In the genomic region with DNA sequence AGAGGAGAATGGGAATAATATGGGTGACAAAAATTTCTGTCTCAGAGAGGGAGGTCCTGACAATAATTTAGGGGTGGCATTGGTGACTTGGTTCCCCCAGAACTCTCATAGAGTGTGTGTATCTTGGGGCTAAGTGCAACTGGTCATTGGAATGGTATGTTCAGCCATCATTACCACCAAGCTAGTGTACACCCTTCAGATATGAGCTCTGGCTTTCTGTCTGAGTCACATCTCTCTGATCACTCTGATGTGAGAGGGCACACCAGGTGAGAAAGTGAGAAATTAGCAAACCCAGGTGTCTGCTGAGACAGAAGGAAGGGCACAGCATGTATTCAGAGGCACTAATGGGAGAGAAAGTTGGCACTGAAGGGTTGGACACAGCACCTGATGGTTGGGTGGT, we compare ENCODE assay signal across 11 mouse cellular contexts.
"Had no signal": no experiment of that assay in that cellular context is flagged by ENCODE, and none has a peak within 500 bp of the region (broad histone marks: within the 10 kb centered on the region; RNA-seq: fewer than 3 reads in every experiment).

No protein-coding gene starts in this region.

- ATAC-seq: intestine, embryonic 16.5 days had no signal

- H3K4me3 ChIP-seq: limb, embryonic 12.5 days; midbrain, embryonic 10.5 days; myocyte; neural tube, embryonic 15.5 days; stomach, embryonic 15.5 days had no signal

- H3K36me3 ChIP-seq: limb, embryonic 12.5 days; midbrain, embryonic 10.5 days; neural tube, embryonic 15.5 days; stomach, embryonic 15.5 days had no signal

- H3K27ac ChIP-seq: limb, embryonic 12.5 days; midbrain, embryonic 10.5 days; neural tube, embryonic 15.5 days; stomach, embryonic 15.5 days had no signal

- DNase-seq: kidney, adult 8-10 months; kidney, postnatal 25 days; lung, adult 2 months; midbrain, embryonic 14.5 days; thymus, adult 18-20 months had no signal

- H3K9ac ChIP-seq: limb, embryonic 12.5 days; neural tube, embryonic 15.5 days; stomach, embryonic 15.5 days had no signal

- H3K4me2 ChIP-seq: limb, embryonic 12.5 days; neural tube, embryonic 15.5 days; stomach, embryonic 15.5 days had no signal

- H3K4me1 ChIP-seq: limb, embryonic 12.5 days; neural tube, embryonic 15.5 days; stomach, embryonic 15.5 days had no signal

- H3K9me3 ChIP-seq: limb, embryonic 12.5 days; midbrain, embryonic 10.5 days; neural tube, embryonic 15.5 days; stomach, embryonic 15.5 days had no signal

- H3K27me3 ChIP-seq: limb, embryonic 12.5 days; neural tube, embryonic 15.5 days; stomach, embryonic 15.5 days had no signal
